Mouse (Mus musculus): ENCODE measurements around the gene Hnrnpa2b1. TPM values are rescaled to one million over a fixed set of nuclear protein-coding genes. Genes with fewer than 3 reads are reported as not detected.
A peak's percentile ranks its signal among the peaks of the same experiment; 100 is the strongest.
"Not testable (repeated sequence)": the region's sequence is repeated elsewhere in the genome, so short reads cannot be mapped to it uniquely, and the experiment has no call there.

Gene Hnrnpa2b1
- polyA plus RNA-seq, 1 experiment from 2014 or later = 2,609 TPM

GRCm38 (mm10) chr6:51485646-51486045 is 16.0 kb upstream of the Hnrnpa2b1 start:
- 0 out of 2 replicates have a peak, but pooled peaks cover 3% of the 10 kb centered on the region for H3K4me1 ChIP-seq
- WGBS = 61% methylated on average over 2 of the region's 2 CpGs
- peaks cover 31% of the 10 kb centered on the region for H3K36me3 ChIP-seq (replicated peaks)
- H3K27ac ChIP-seq = no peak overlapping the region
- no peaks in the 10 kb centered on the region for H3K27me3 ChIP-seq (ENCODE audit: poor library complexity, severe bottlenecking)
- H3K9me3 ChIP-seq = peaks cover 10% of the 10 kb centered on the region; the same call in 1 of the 2 replicates
- no peak overlapping the region for H3K4me3 ChIP-seq
- DNase-seq (ENCODE audit: extremely low spot score, low spot score) = no peak

GRCm38 (mm10) chr6:51484556-51484955 is 14.9 kb upstream of the Hnrnpa2b1 start:
- H3K27me3 ChIP-seq (ENCODE audit: poor library complexity, severe bottlenecking); H3K27ac ChIP-seq; H3K4me1 ChIP-seq; DNase-seq (ENCODE audit: extremely low spot score, low spot score); H3K4me3 ChIP-seq; H3K9me3 ChIP-seq: not testable (repeated sequence)
- 87% methylated on average over 8 of the region's 8 CpGs for WGBS
- peaks cover 42% of the 10 kb centered on the region for H3K36me3 ChIP-seq (replicated peaks)

GRCm38 (mm10) chr6:51483861-51484260 is 14.2 kb upstream of the Hnrnpa2b1 start:
- H3K4me1 ChIP-seq = no peaks in the 10 kb centered on the region
- H3K36me3 ChIP-seq (replicated peaks) = peaks cover 49% of the 10 kb centered on the region
- no peak for DNase-seq (ENCODE audit: extremely low spot score, low spot score)
- H3K27ac ChIP-seq = no peak overlapping the region
- H3K4me3 ChIP-seq = no peak overlapping the region
- H3K27me3 ChIP-seq (ENCODE audit: poor library complexity, severe bottlenecking) = no peaks in the 10 kb centered on the region
- H3K9me3 ChIP-seq = peaks cover 10% of the 10 kb centered on the region; the same call in 1 of the 2 replicates
- 97% methylated on average over 3 of the region's 3 CpGs for WGBS

- Histone ChIP-seq H3K36me3 (replicated peaks) (peaks cover 72% of the 10 kb centered on the region), H3K9me3 (no peaks in the 10 kb centered on the region), H3K4me1 (no peaks in the 10 kb centered on the region), H3K4me3 (no peak overlapping the region), H3K27me3 (ENCODE audit: poor library complexity, severe bottlenecking) (no peaks in the 10 kb centered on the region), H3K27ac (no peak overlapping the region)
- WGBS = 93% methylated on average over 8 of the region's 8 CpGs
- DNase-seq (ENCODE audit: extremely low spot score, low spot score) = no peak
Measured at GRCm38 (mm10) chr6:51481548-51481947, 11.9 kb upstream of the Hnrnpa2b1 start.

GRCm38 (mm10) chr6:51479136-51479731 is 9.5 kb upstream of the Hnrnpa2b1 start:
- peaks cover 89% of the 10 kb centered on the region for H3K36me3 ChIP-seq (replicated peaks)
- WGBS = 97% methylated on average over 4 of the region's 4 CpGs
- no peak overlapping the region for H3K27ac ChIP-seq
- H3K9me3 ChIP-seq = no peaks in the 10 kb centered on the region
- no peaks in the 10 kb centered on the region for H3K27me3 ChIP-seq (ENCODE audit: poor library complexity, severe bottlenecking)
- peaks cover 4% of the 10 kb centered on the region; the same call in 1 of the 2 replicates for H3K4me1 ChIP-seq
- no peak overlapping the region for H3K4me3 ChIP-seq
- DNase-seq (ENCODE audit: extremely low spot score, low spot score) = no peak

GRCm38 (mm10) chr6:51472213-51472612 is 2.5 kb upstream of the Hnrnpa2b1 start:
- Histone ChIP-seq H3K36me3 (replicated peaks) (peaks cover 67% of the 10 kb centered on the region), H3K27ac (peak overlapping the region; percentile 100), H3K4me1 (peaks cover 28% of the 10 kb centered on the region), H3K4me3 (peak overlapping the region; percentile 96), H3K27me3 (ENCODE audit: poor library complexity, severe bottlenecking) (no peaks in the 10 kb centered on the region), H3K9me3 (no peaks in the 10 kb centered on the region)
- WGBS = 70% methylated on average over 4 of the region's 4 CpGs
- DNase-seq (ENCODE audit: extremely low spot score, low spot score) = no peak

- H3K36me3 ChIP-seq (replicated peaks) = peaks cover 67% of the 10 kb centered on the region
- H3K27me3 ChIP-seq (ENCODE audit: poor library complexity, severe bottlenecking) = no peaks in the 10 kb centered on the region
- peak overlapping the region; percentile 96 for H3K4me3 ChIP-seq
- WGBS = 33% methylated on average over 3 of the region's 3 CpGs
- peaks cover 32% of the 10 kb centered on the region for H3K4me1 ChIP-seq
- H3K27ac ChIP-seq = peak overlapping the region; percentile 100
- H3K9me3 ChIP-seq = no peaks in the 10 kb centered on the region
- no peak for DNase-seq (ENCODE audit: extremely low spot score, low spot score)
Measured at GRCm38 (mm10) chr6:51471782-51472181, 2.1 kb upstream of the Hnrnpa2b1 start.

GRCm38 (mm10) chr6:51471179-51471505 is 1.4 kb upstream of the Hnrnpa2b1 start:
- Histone ChIP-seq H3K27me3 (ENCODE audit: poor library complexity, severe bottlenecking) (no peaks in the 10 kb centered on the region), H3K36me3 (replicated peaks) (peaks cover 67% of the 10 kb centered on the region), H3K4me3 (peak overlapping the region; percentile 96), H3K9me3 (no peaks in the 10 kb centered on the region), H3K4me1 (peaks cover 39% of the 10 kb centered on the region), H3K27ac (peak overlapping the region; percentile 100)
- 0% methylated on average over 10 of the region's 10 CpGs for WGBS
- no peak for DNase-seq (ENCODE audit: extremely low spot score, low spot score)

GRCm38 (mm10) chr6:51470311-51471178 is 851 bp upstream of the Hnrnpa2b1 start, which contains the start of gene Cbx3:
Gene Cbx3 (plus strand): TSS chr6:51470360.
- DNase-seq (ENCODE audit: extremely low spot score, low spot score) = peak; percentile 90
- H3K27ac ChIP-seq = peak within 1 kb of the TSS; percentile 100
- under 1% methylated on average over 95 of the region's 99 CpGs for WGBS
- H3K4me3 ChIP-seq = peak within 1 kb of the TSS; percentile 96
- no peaks in the 10 kb centered on the region for H3K9me3 ChIP-seq
- peaks cover 45% of the 10 kb centered on the region for H3K4me1 ChIP-seq
- H3K27me3 ChIP-seq (ENCODE audit: poor library complexity, severe bottlenecking) = no peaks in the 10 kb centered on the region
- peaks cover 67% of the 10 kb centered on the region for H3K36me3 ChIP-seq (replicated peaks)

GRCm38 (mm10) chr6:51468891-51469561 is 668 bp downstream of the Hnrnpa2b1 start:
- H3K36me3 ChIP-seq (replicated peaks) = peaks cover 67% of the 10 kb centered on the region
- under 1% methylated on average over 63 of the region's 63 CpGs for WGBS

GRCm38 (mm10) chr6:51467649-51468048 is 2.0 kb downstream of the Hnrnpa2b1 start:
- peaks cover 67% of the 10 kb centered on the region for H3K36me3 ChIP-seq (replicated peaks)
- no peaks in the 10 kb centered on the region for H3K27me3 ChIP-seq (ENCODE audit: poor library complexity, severe bottlenecking)
- peak overlapping the region; percentile 100; the same call in 1 of the 2 replicates for H3K27ac ChIP-seq
- 3% methylated on average over 2 of the region's 2 CpGs for WGBS
- peak overlapping the region; percentile 96 for H3K4me3 ChIP-seq
- H3K4me1 ChIP-seq = peaks cover 34% of the 10 kb centered on the region
- DNase-seq (ENCODE audit: extremely low spot score, low spot score) = no peak
- H3K9me3 ChIP-seq = no peaks in the 10 kb centered on the region

More at GRCm38 (mm10) chr6:51468891-51469561, 668 bp downstream of the Hnrnpa2b1 start:
- Histone ChIP-seq H3K27ac (peak overlapping the region; percentile 100), H3K9me3 (no peaks in the 10 kb centered on the region), H3K27me3 (ENCODE audit: poor library complexity, severe bottlenecking) (no peaks in the 10 kb centered on the region), H3K4me1 (peaks cover 41% of the 10 kb centered on the region), H3K4me3 (peak overlapping the region; percentile 96)
- peak; percentile 79 for DNase-seq (ENCODE audit: extremely low spot score, low spot score)

GRCm38 (mm10) chr6:51460363-51460762 is 9.3 kb downstream of the Hnrnpa2b1 start:
- no peaks in the 10 kb centered on the region for H3K9me3 ChIP-seq
- no peak for DNase-seq (ENCODE audit: extremely low spot score, low spot score)
- H3K4me3 ChIP-seq = no peak overlapping the region
- H3K36me3 ChIP-seq (replicated peaks) = peaks cover 78% of the 10 kb centered on the region
- no peaks in the 10 kb centered on the region for H3K27me3 ChIP-seq (ENCODE audit: poor library complexity, severe bottlenecking)
- peaks cover 5% of the 10 kb centered on the region for H3K4me1 ChIP-seq
- no peak overlapping the region for H3K27ac ChIP-seq
- WGBS = 74% methylated on average over 3 of the region's 3 CpGs
